Mouse (Mus musculus): ENCODE data around the gene Ccdc142. TPM values are rescaled to one million over a fixed set of nuclear protein-coding genes. Genes with fewer than 3 reads are reported as not detected.
A peak's percentile ranks its signal among the peaks of the same experiment; 100 is the strongest.

Ccdc142 gene
- polyA plus RNA-seq, 2 experiments: 0.23 to 1.1 TPM

GRCm38 (mm10) chr6:83068706-83069487 lies 32.5 kb upstream of the Ccdc142 start:
- Histone ChIP-seq H3K27ac (no peak overlapping the region), H3K4me3 (ENCODE audit: insufficient read depth in 1 of 2, low read depth in 2 of 2, low read length in 2 of 2) (peak overlapping the region in 1 of 2 experiments; percentile 16; a peak in 2 of 4 replicates), H3K36me3 (replicated peaks; ENCODE audit: control insufficient read depth, insufficient read depth, low read depth) (no peaks in the 10 kb centered on the region), H3K4me2 (ENCODE audit: low read depth) (peak overlapping the region; percentile 31), H3K27me3 (ENCODE audit: control insufficient read depth, insufficient read depth, low read length) (peaks cover 98% of the 10 kb centered on the region), H3K9ac (replicated peaks) (no peak overlapping the region), H3K9me3 (ENCODE audit: control insufficient read depth, low read length) (no peaks in the 10 kb centered on the region), H3K4me1 (replicated peaks; ENCODE audit: control insufficient read depth in 2 of 2, insufficient read depth in 2 of 2, low read length in 1 of 2) (no peaks in the 10 kb centered on the region)
- TF ChIP-seq EP300 (IDR thresholded peaks at IDR 0.05; ENCODE audit: low read depth) (no peak), CTCF (IDR thresholded peaks at IDR 0.05; ENCODE audit: low read depth) (no peak)
- WGBS (ENCODE audit: insufficient replicate concordance): 2% methylated on average over 81 of the region's 81 CpGs
- DNase-seq (ENCODE audit: low read depth in 3 of 3, low spot score in 3 of 3) (no peak), ATAC-seq (ENCODE audit: insufficient read depth) (no peak)

DNA sequence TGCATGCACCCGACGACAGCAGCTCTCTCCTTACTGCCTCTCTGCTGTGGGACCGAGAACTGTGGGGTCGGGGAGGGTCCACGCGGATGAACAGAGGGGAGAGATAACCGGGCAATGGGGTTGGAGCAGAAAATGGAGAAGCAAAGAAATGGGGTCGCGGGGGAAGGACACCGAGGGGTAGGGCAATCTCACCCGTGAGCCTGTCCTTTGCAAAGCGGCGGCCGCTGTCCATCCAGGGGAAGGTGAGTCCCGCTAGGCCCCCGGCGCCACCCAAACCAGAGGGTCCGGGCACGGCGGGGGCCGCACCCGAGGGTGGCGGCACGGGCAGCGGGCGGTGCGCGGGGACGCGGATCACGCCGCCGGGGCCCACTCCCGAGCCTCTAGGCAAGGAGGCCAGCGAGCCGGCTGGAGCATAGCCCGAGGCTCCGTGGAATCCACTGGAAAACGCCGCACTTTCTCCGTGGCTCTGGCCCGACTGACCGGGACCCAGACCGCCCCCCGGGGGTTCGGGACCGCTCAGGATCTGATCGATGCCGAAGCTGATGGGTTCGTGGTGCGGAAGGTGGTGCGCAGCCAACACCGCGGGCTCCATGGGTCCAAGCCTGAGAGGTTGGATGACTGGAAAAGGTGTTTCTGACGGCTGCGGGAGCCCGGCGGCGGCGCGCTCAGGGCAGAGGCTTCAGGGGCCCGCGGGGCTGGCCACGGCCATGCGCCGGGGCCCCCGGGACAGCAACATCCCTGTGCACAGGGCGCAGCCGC lies 31.7 kb upstream of the Ccdc142 start:
- DNase-seq (ENCODE audit: low read depth in 3 of 3, low spot score in 3 of 3) (no peak), ATAC-seq (ENCODE audit: insufficient read depth) (no peak)
- Histone ChIP-seq H3K27me3 (ENCODE audit: control insufficient read depth, insufficient read depth, low read length) (peaks cover 98% of the 10 kb centered on the region), H3K27ac (no peak overlapping the region), H3K36me3 (replicated peaks; ENCODE audit: control insufficient read depth, insufficient read depth, low read depth) (no peaks in the 10 kb centered on the region), H3K4me3 (ENCODE audit: insufficient read depth in 1 of 2, low read depth in 2 of 2, low read length in 2 of 2) (peak overlapping the region in 1 of 2 experiments; percentile 3; a peak in 1 of 4 replicates), H3K9ac (replicated peaks) (no peak overlapping the region), H3K4me1 (replicated peaks; ENCODE audit: control insufficient read depth in 2 of 2, insufficient read depth in 2 of 2, low read length in 1 of 2) (no peaks in the 10 kb centered on the region), H3K4me2 (ENCODE audit: low read depth) (no peak overlapping the region; the same call in 1 of the 2 replicates), H3K9me3 (ENCODE audit: control insufficient read depth, low read length) (no peaks in the 10 kb centered on the region)
- WGBS (ENCODE audit: insufficient replicate concordance): 2% methylated on average over 69 of the region's 69 CpGs
- TF ChIP-seq EP300 (IDR thresholded peaks at IDR 0.05; ENCODE audit: low read depth) (no peak), CTCF (IDR thresholded peaks at IDR 0.05; ENCODE audit: low read depth) (no peak)

DNA sequence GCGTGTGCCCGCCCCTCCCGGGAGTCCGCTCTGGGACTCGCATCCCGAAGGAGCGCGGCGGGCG lies 31.3 kb upstream of the Ccdc142 start, which contains the start of gene Tlx2:
Gene Tlx2 (minus strand): TSS at position 47 of the 64 bp plus-strand sequence.
- H3K4me3 ChIP-seq (ENCODE audit: insufficient read depth in 1 of 2, low read depth in 2 of 2, low read length in 2 of 2): peak within 1 kb of the TSS in 1 of 2 experiments; percentile 16; a peak in 1 of 4 replicates
- no peak within 1 kb of the TSS for H3K27ac ChIP-seq
- peaks cover 96% of the 10 kb centered on the region for H3K27me3 ChIP-seq (ENCODE audit: control insufficient read depth, insufficient read depth, low read length)
- DNase-seq (ENCODE audit: low read depth in 3 of 3, low spot score in 3 of 3): no peak
- no peak for ATAC-seq (ENCODE audit: insufficient read depth)
- WGBS (ENCODE audit: insufficient replicate concordance): 1% methylated on average over 10 of the region's 10 CpGs
- no peaks in the 10 kb centered on the region for H3K9me3 ChIP-seq (ENCODE audit: control insufficient read depth, low read length)
- peak within 1 kb of the TSS; percentile 8; the same call in 1 of the 2 replicates for H3K4me2 ChIP-seq (ENCODE audit: low read depth)
- no peak within 1 kb of the TSS for H3K9ac ChIP-seq (replicated peaks)
- TF ChIP-seq CTCF (IDR thresholded peaks at IDR 0.05; ENCODE audit: low read depth) (no peak), EP300 (IDR thresholded peaks at IDR 0.05; ENCODE audit: low read depth) (no peak)
- no peaks in the 10 kb centered on the region for H3K4me1 ChIP-seq (replicated peaks; ENCODE audit: control insufficient read depth in 2 of 2, insufficient read depth in 2 of 2, low read length in 1 of 2)
- H3K36me3 ChIP-seq (replicated peaks; ENCODE audit: control insufficient read depth, insufficient read depth, low read depth): no peaks in the 10 kb centered on the region

GRCm38 (mm10) chr6:83070311-83071219 lies 30.8 kb upstream of the Ccdc142 start:
- H3K9ac ChIP-seq (replicated peaks): no peak overlapping the region
- H3K9me3 ChIP-seq (ENCODE audit: control insufficient read depth, low read length): no peaks in the 10 kb centered on the region
- ATAC-seq (ENCODE audit: insufficient read depth): no peak
- H3K27me3 ChIP-seq (ENCODE audit: control insufficient read depth, insufficient read depth, low read length): peaks cover 96% of the 10 kb centered on the region
- WGBS (ENCODE audit: insufficient replicate concordance): 2% methylated on average over 58 of the region's 58 CpGs
- TF ChIP-seq EP300 (IDR thresholded peaks at IDR 0.05; ENCODE audit: low read depth): no peak
- no peaks in the 10 kb centered on the region for H3K4me1 ChIP-seq (replicated peaks; ENCODE audit: control insufficient read depth in 2 of 2, insufficient read depth in 2 of 2, low read length in 1 of 2)
- peak overlapping the region; percentile 8; the same call in 1 of the 2 replicates for H3K4me2 ChIP-seq (ENCODE audit: low read depth)
- H3K36me3 ChIP-seq (replicated peaks; ENCODE audit: control insufficient read depth, insufficient read depth, low read depth): no peaks in the 10 kb centered on the region
- H3K27ac ChIP-seq: no peak overlapping the region
- no peak for DNase-seq (ENCODE audit: low read depth in 3 of 3, low spot score in 3 of 3)
- peak overlapping the region in 1 of 2 experiments; percentile 16; a peak in 1 of 4 replicates for H3K4me3 ChIP-seq (ENCODE audit: insufficient read depth in 1 of 2, low read depth in 2 of 2, low read length in 2 of 2)
